Mouse (Mus musculus): ENCODE results near the gene Hs1bp3. TPM values are rescaled to one million over a fixed set of nuclear protein-coding genes. Genes with fewer than 3 reads are reported as not detected.

Gene Hs1bp3
- polyA plus RNA-seq, 1 experiment from 2014 or later: 10.8 TPM

GRCm38 (mm10) chr12:8338918-8339317, 25.7 kb downstream of the Hs1bp3 start:
- no peak for ATAC-seq (ENCODE audit: low FRiP score, low read depth)
- 51% methylated on average over 8 of the region's 8 CpGs for WGBS
- H3K27ac ChIP-seq (replicated peaks): no peak overlapping the region
- no peak overlapping the region for H3K4me2 ChIP-seq
- H3K9ac ChIP-seq: no peak overlapping the region
- H3K36me3 ChIP-seq: peaks cover 24% of the 10 kb centered on the region
- no peaks in the 10 kb centered on the region for H3K27me3 ChIP-seq
- H3K4me3 ChIP-seq: no peak overlapping the region
- H3K9me3 ChIP-seq: no peaks in the 10 kb centered on the region
- H3K4me1 ChIP-seq (replicated peaks): peaks cover 19% of the 10 kb centered on the region

GRCm38 (mm10) chr12:8339591-8340319, 26.5 kb downstream of the Hs1bp3 start:
- no peak for ATAC-seq (ENCODE audit: low FRiP score, low read depth)
- WGBS: 25% methylated on average over 13 of the region's 13 CpGs
- no peak overlapping the region for H3K9ac ChIP-seq

GRCm38 (mm10) chr12:8341008-8341407, 27.8 kb downstream of the Hs1bp3 start:
- Histone ChIP-seq H3K9me3 (no peaks in the 10 kb centered on the region), H3K27me3 (no peaks in the 10 kb centered on the region), H3K4me3 (no peak overlapping the region), H3K36me3 (peaks cover 24% of the 10 kb centered on the region), H3K4me1 (replicated peaks) (peaks cover 19% of the 10 kb centered on the region), H3K27ac (replicated peaks) (no peak overlapping the region), H3K4me2 (no peak overlapping the region), H3K9ac (no peak overlapping the region)
- no peak for ATAC-seq (ENCODE audit: low FRiP score, low read depth)
- 90% methylated on average over 6 of the region's 6 CpGs for WGBS

More at GRCm38 (mm10) chr12:8339591-8340319, 26.5 kb downstream of the Hs1bp3 start:
- no peaks in the 10 kb centered on the region for H3K27me3 ChIP-seq
- peaks cover 19% of the 10 kb centered on the region for H3K4me1 ChIP-seq (replicated peaks)
- peaks cover 24% of the 10 kb centered on the region for H3K36me3 ChIP-seq
- no peak overlapping the region for H3K4me2 ChIP-seq
- no peak overlapping the region for H3K27ac ChIP-seq (replicated peaks)
- no peak overlapping the region for H3K4me3 ChIP-seq
- no peaks in the 10 kb centered on the region for H3K9me3 ChIP-seq

- Histone ChIP-seq H3K9ac (no peak overlapping the region), H3K27ac (replicated peaks) (no peak overlapping the region), H3K9me3 (no peaks in the 10 kb centered on the region), H3K27me3 (no peaks in the 10 kb centered on the region), H3K36me3 (peaks cover 14% of the 10 kb centered on the region), H3K4me1 (replicated peaks) (peaks cover 10% of the 10 kb centered on the region), H3K4me2 (no peak overlapping the region), H3K4me3 (no peak overlapping the region)
- ATAC-seq (ENCODE audit: low FRiP score, low read depth): no peak
- 96% methylated on average over 3 of the region's 3 CpGs for WGBS
These were observed 30.1 kb downstream of the Hs1bp3 start for GRCm38 (mm10) chr12:8343381-8343780.

- H3K4me3 ChIP-seq: no peak overlapping the region
- no peaks in the 10 kb centered on the region for H3K9me3 ChIP-seq
- 64% methylated on average over 9 of the region's 9 CpGs for WGBS
- ATAC-seq (ENCODE audit: low FRiP score, low read depth): no peak
- H3K9ac ChIP-seq: no peak overlapping the region
- no peak overlapping the region for H3K4me2 ChIP-seq
- H3K36me3 ChIP-seq: peaks cover 8% of the 10 kb centered on the region
- peak overlapping the region; percentile 64 for H3K27ac ChIP-seq (replicated peaks)
- H3K27me3 ChIP-seq: no peaks in the 10 kb centered on the region
- peaks cover under 1% of the 10 kb centered on the region for H3K4me1 ChIP-seq (replicated peaks)
These were observed 31.7 kb downstream of the Hs1bp3 start for GRCm38 (mm10) chr12:8344897-8345296.

- ATAC-seq (ENCODE audit: low FRiP score, low read depth): no peak
- no peak overlapping the region for H3K27ac ChIP-seq (replicated peaks)
- H3K4me2 ChIP-seq: no peak overlapping the region
- no peak overlapping the region for H3K9ac ChIP-seq
- no peaks in the 10 kb centered on the region for H3K27me3 ChIP-seq
- no peaks in the 10 kb centered on the region for H3K9me3 ChIP-seq
- no peak overlapping the region for H3K4me3 ChIP-seq
- 96% methylated on average over 5 of the region's 5 CpGs for WGBS
- no peaks in the 10 kb centered on the region for H3K4me1 ChIP-seq (replicated peaks)
- peaks cover 8% of the 10 kb centered on the region for H3K36me3 ChIP-seq
These were observed 32.3 kb downstream of the Hs1bp3 start for GRCm38 (mm10) chr12:8345539-8345938.

- no peak for ATAC-seq (ENCODE audit: low FRiP score, low read depth)
- WGBS: 66% methylated on average over 8 of the region's 8 CpGs
These were observed 34.7 kb downstream of the Hs1bp3 start for GRCm38 (mm10) chr12:8347746-8348462.

GRCm38 (mm10) chr12:8348733-8349513, 35.7 kb downstream of the Hs1bp3 start:
- H3K4me2 ChIP-seq: no peak overlapping the region
- H3K9me3 ChIP-seq: no peaks in the 10 kb centered on the region
- no peaks in the 10 kb centered on the region for H3K27me3 ChIP-seq
- H3K4me1 ChIP-seq (replicated peaks): no peaks in the 10 kb centered on the region
- H3K36me3 ChIP-seq: no peaks in the 10 kb centered on the region
- H3K9ac ChIP-seq: no peak overlapping the region
- 57% methylated on average over 9 of the region's 9 CpGs for WGBS
- ATAC-seq (ENCODE audit: low FRiP score, low read depth): 0 out of 2 replicates have a peak, but pooled peaks have one; percentile 33
- H3K27ac ChIP-seq (replicated peaks): no peak overlapping the region
- no peak overlapping the region for H3K4me3 ChIP-seq

More at GRCm38 (mm10) chr12:8347746-8348462, 34.7 kb downstream of the Hs1bp3 start:
- Histone ChIP-seq H3K27me3 (no peaks in the 10 kb centered on the region), H3K9me3 (no peaks in the 10 kb centered on the region), H3K4me3 (no peak overlapping the region), H3K36me3 (peaks cover 4% of the 10 kb centered on the region; the same call in 1 of the 2 replicates), H3K9ac (no peak overlapping the region), H3K4me2 (no peak overlapping the region), H3K27ac (replicated peaks) (no peak overlapping the region), H3K4me1 (replicated peaks) (no peaks in the 10 kb centered on the region)

- Histone ChIP-seq H3K4me2 (no peak overlapping the region), H3K9ac (no peak overlapping the region), H3K4me3 (no peak overlapping the region), H3K36me3 (no peaks in the 10 kb centered on the region), H3K27ac (replicated peaks) (no peak overlapping the region), H3K27me3 (no peaks in the 10 kb centered on the region), H3K9me3 (no peaks in the 10 kb centered on the region), H3K4me1 (replicated peaks) (no peaks in the 10 kb centered on the region)
- WGBS: 48% methylated on average over 4 of the region's 4 CpGs
- no peak for ATAC-seq (ENCODE audit: low FRiP score, low read depth)
These were observed 38.0 kb downstream of the Hs1bp3 start for GRCm38 (mm10) chr12:8351025-8351903.

- no peak overlapping the region for H3K27ac ChIP-seq (replicated peaks)
- no peak for ATAC-seq (ENCODE audit: low FRiP score, low read depth)
- H3K36me3 ChIP-seq: no peaks in the 10 kb centered on the region
- H3K4me3 ChIP-seq: no peak overlapping the region
- no peaks in the 10 kb centered on the region for H3K27me3 ChIP-seq
- H3K4me2 ChIP-seq: no peak overlapping the region
- 0 out of 2 replicates have a peak, but pooled peaks cover 7% of the 10 kb centered on the region for H3K4me1 ChIP-seq (replicated peaks)
- H3K9me3 ChIP-seq: no peaks in the 10 kb centered on the region
- 78% methylated on average over 4 of the region's 4 CpGs for WGBS
- H3K9ac ChIP-seq: no peak overlapping the region
These were observed 39.8 kb downstream of the Hs1bp3 start for GRCm38 (mm10) chr12:8353071-8353470.

- no peak overlapping the region for H3K4me2 ChIP-seq
- H3K27ac ChIP-seq (replicated peaks): no peak overlapping the region
- ATAC-seq (ENCODE audit: low FRiP score, low read depth): no peak
- H3K9ac ChIP-seq: no peak overlapping the region
- no peaks in the 10 kb centered on the region for H3K9me3 ChIP-seq
- WGBS: 96% methylated on average over 1 of the region's 1 CpGs
- no peaks in the 10 kb centered on the region for H3K27me3 ChIP-seq
- no peak overlapping the region for H3K4me3 ChIP-seq
- H3K36me3 ChIP-seq: no peaks in the 10 kb centered on the region
- H3K4me1 ChIP-seq (replicated peaks): peaks cover 11% of the 10 kb centered on the region; the same call in 1 of the 2 replicates
These were observed 41.0 kb downstream of the Hs1bp3 start for GRCm38 (mm10) chr12:8354187-8354586.
